Mouse (Mus musculus): ENCODE data around the gene Def6. TPM values are rescaled to one million over a fixed set of nuclear protein-coding genes. Genes with fewer than 3 reads are reported as not detected.

The Def6 gene
- total RNA-seq, 2 experiments from 2014 or later: 4.7 to 7.1 TPM

DNA sequence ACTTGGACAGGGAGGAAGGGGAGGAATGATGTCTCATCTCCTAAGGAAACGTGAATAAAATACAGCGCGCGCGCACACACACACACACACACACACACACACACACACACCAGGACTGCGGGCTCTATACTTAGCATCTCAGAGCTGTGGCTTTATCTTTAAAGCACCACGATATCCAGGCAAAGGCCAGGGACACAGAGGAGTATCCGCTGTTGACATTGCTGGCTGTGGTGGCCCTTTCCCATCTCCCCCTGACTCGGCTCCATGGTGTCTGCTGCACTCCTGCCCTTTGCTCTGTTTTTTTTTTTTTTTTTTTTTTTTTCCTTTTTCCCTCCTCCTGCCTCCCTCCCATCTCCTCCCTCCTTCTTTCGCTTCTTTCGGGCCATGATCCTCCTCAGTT is 54.2 kb downstream of the Def6 start:
- peak in 1 of 2 experiments; percentile 25 for DNase-seq
- intact Hi-C loops (cut with DNase I): loop anchor here (5.0 kb wide), 1 partner anchor 34 kb away; no protein-coding TSS in a partner anchor

DNA sequence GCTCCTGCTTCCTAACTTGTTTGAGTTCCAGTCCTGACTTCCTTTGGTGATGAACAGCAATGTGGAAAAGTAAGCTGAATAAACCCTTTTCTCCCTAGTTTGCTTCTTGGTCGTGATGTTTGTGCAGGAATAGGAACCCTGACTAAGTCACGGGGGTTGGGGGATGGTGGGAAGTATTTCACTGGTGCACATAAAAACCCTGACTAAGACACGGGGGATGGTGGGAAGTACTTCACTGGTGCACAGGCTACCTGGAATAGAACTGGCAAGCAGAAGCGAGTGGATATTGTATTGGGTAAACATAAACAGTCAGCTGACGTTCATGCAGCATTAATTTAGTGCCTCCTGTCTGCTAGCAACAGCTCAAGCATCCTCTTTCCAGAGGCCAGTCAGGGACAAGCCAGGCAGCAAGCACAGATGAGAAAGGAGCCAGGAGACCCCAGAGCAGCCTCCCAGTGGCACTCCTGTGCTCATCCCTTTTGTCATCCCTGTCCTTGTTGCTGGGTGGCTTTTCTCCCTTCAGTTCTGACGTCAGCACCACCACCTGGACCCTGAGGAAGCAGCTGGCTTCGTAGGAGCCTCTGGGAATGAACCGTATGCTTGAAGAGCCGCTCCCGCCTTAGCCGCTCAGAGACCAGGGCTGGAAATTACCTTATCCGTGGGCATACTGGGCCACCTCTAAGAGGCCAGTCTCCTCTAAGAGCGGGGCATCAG is 55.8 kb downstream of the Def6 start:
- no peak for DNase-seq
- intact Hi-C loops (cut with DNase I): loop anchor here (5.0 kb wide), 1 partner anchor 36 kb away; no protein-coding TSS in a partner anchor

DNA sequence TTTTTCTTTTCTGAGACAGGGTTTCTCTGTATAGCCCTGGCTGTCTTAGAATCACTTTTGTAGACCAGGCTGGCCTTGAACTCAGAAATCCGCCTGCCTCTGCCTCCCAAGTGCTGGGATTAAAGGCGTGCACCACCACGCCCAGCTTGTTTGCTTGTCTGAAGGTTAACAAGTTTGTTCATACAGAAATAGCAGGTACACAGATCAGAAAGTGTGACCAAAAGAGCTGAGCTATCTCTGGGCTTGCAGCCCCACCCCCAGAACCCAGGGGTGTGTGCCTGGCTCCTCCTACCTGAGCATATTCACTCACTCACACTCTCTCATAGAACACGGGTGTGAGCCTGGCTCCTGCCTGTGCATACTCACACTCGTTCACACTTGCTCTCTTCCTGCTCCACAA is 59.7 kb downstream of the Def6 start:
- intact Hi-C loops (cut with DNase I): no loop called here
- no peak for DNase-seq

DNA sequence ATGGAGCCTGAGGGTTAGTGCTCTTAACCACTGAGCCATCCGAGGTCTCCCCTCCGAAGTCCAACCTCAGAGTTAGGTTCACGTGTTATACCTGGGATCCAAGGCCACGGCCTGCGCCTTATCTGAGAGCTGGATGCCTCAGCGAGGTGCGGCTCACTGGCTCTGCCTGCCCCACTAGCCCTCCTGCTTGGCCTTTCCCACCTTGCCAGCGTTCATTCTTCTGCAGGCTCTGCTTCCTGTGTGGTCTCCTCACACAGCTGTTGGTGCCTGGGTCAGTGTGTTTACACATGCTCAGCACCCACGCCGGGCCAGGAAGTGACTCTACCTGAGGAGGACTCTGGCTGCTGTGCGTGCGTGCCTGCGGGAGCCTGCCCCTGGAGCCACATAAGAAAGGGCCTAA is 62.6 kb downstream of the Def6 start:
- intact Hi-C loops (cut with DNase I): loop anchor here (5.0 kb wide), 1 partner anchor 38 kb away; the partner anchor contains the start of gene Ppard
- DNase-seq: no peak

DNA sequence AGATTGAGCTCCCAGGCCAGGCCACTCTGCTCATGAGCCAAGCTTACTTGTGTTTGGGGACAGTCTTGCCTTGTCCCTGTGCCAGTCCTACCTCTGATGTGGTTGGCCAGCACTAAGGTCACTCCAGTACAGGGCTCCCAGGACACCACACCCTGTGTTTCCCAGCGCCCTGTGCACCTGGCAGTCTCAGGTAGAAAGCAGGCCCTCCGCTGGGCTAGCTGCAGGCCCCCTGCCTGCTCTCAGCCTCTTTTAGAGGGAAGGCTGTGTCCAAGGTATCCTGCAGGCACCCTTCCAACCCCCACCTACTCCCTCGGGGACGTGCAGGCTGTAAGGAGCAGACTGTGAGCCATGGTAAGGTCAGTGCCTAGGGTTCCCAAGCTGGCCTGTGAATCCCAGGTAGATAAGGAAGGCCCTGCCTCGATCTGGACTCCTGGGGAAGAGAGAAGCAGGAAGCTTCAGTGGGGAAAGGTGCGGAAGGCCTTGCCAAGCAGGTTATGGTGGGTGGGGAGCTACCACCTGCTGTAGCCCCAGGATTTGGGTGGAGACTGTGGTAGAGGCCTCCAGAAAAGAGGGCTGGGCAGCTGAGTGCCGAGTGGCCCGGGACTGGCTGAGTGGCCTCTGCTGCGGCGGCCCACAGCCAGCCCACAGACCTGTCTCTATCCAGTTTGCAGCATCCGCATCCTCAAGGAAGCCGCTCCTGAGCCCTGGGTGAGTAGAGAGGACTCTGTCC is 64.1 kb downstream of the Def6 start:
- DNase-seq: no peak
- intact Hi-C loops (cut with DNase I): loop anchor here (5.0 kb wide), 1 partner anchor 39 kb away; the partner anchor contains the start of gene Ppard

DNA sequence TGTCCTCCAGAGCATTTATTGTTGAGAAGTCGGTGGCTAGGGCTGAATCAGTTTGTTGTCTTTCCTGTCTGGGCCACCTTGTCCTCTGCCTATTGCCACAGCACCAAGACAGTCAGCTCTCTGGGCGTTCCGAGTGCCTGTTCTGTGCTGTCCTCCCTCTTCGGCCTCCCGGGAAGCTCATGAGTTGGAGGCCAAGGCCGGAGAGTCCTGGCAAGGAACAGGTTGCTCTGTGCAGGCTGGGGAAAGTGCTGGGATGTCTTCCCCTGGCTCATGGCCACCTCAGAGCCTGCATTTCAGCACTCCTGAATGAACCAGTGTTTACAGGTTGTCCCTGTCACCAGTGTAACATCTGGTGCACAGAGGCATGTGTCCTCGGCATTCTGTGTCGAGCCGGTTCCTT is 64.7 kb downstream of the Def6 start:
- intact Hi-C loops (cut with DNase I): loop anchor here (5.0 kb wide), 1 partner anchor 40 kb away; the partner anchor contains the start of gene Ppard

DNA sequence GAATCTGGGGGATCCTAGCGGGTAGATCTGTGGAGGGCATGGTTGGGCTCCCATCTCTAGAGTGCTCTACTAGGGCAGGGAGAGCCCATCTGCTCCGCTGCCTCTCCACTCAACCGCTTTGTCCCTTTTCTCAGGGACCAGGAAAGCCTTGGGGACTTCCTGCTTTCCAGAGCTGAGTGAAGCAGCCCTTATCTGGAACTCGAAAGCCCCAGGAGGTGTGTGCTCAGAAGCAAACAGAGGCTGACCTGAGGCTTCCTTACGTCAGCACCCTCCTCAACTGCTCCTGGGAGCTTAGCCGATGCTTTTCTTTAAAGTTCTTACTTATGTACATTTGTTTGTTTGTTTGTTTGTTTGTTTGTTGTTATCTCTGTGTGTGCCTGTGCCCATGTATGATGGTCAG is 65.3 kb downstream of the Def6 start:
- no peak for DNase-seq
- intact Hi-C loops (cut with DNase I): loop anchor here (5.0 kb wide), 1 partner anchor 41 kb away; the partner anchor contains the start of gene Ppard

More for the DNA sequence above, 64.7 kb downstream of the Def6 start:
- DNase-seq: no peak

DNA sequence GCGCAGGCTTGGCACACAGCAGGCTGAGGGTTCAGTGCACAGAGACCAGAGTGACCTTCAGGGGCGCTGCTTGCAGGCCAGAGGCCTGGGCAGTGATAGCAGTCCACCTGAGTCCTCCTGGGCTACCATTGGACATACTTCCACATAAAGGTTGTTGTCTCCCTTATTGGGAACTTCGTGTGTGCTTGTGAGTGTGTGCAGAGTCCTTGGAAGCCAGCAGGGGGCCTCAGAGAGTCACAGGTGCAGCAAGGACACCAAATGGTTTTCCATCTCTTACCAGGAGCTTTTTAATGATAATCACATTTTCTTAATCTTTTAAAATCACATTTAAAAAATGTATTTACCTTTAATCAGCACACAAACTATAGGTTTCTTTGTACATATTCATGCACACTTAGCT is 67.2 kb downstream of the Def6 start:
- intact Hi-C loops (cut with DNase I): loop anchor here (5.0 kb wide), 1 partner anchor 42 kb away; the partner anchor contains the start of gene Ppard
- no peak for DNase-seq

DNA sequence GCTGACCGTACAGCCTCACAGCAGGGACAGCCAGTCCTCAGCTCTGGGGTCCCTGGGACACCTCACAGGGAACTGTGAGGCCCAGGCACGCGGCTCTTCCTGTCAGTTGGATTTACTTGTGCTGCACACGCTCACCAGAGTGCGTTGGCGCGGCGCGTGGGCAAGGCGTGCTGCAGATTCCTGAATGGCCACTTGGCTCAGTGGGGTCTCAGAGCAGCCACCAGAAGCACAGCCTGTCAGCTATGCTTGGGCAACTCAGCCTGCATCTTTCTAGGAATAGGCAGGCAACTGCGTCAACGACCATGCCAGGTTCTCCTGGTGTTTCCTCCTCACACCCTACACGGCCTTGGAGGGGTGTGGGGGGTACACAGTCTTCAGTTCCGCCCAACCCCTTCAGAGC is 69.6 kb downstream of the Def6 start:
- no peak for DNase-seq
- intact Hi-C loops (cut with DNase I): no loop called here

DNA sequence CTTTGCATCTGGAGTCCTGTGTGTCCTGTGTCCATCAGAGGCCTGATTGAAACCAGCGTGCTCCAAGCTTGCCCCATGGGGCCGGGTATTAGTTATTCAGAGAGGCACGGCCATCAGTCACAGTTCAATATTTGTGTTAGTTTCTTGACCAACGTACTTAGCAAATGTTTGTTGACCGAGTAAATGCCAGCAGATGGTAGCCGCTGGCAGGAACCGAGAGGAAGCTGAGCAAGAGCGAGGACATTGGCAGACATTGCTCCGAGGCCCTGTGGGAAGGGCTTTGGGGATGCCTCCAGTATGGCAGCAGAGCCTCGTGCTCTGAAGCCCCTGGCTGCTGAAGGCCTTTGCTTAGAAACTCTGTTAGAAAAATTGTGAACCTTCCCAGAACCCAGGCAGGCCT is 70.1 kb downstream of the Def6 start:
- intact Hi-C loops (cut with DNase I): no loop called here
- DNase-seq: no peak

DNA sequence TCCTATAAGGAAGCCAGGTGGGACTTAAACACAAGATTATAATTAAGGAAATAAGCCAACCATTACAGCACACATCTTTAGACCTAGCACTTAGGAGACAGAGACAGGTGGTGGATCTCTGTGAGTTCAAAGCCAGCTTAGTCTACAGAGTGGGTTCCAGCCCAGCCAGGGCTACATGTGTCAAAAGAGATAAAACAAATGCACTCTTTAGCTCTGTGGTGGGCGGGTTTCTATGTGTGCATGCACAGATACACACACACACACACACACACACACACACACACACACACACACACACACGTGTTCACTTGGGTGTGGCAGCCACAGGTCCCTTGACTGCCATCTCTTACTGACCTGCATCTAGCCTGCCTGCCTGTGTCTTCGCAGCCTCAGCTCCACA is 70.6 kb downstream of the Def6 start:
- no peak for DNase-seq
- intact Hi-C loops (cut with DNase I): no loop called here

Other genes with a start within 250 kb of the Def6 start
- gene Tcp11, start 127.1 kb upstream of the Def6 start, total RNA-seq (2021): not detected
- gene Scube3, start 65.6 kb upstream of the Def6 start, total RNA-seq (2021): 1 to 10 TPM in 1 of 2 experiments, under 1 TPM in 1; 0.46 to 1.4 TPM
- gene Zfp523, start 30.6 kb upstream of the Def6 start, total RNA-seq (2021): 10 to 100 TPM; 16.6 to 17.0 TPM
- 10 to 100 TPM; 37.7 to 39.4 TPM for gene Ppard, start 24.9 kb downstream of the Def6 start, total RNA-seq (2021)
- gene Fance, start 105.7 kb downstream of the Def6 start, total RNA-seq (2021): 10 to 100 TPM; 12.8 to 14.2 TPM
- 100 to 1,000 TPM; 411 to 471 TPM for gene Rpl10a, start 120.7 kb downstream of the Def6 start, total RNA-seq (2021)
- 10 to 100 TPM; 12.3 to 19.2 TPM for gene Tead3, start 143.0 kb downstream of the Def6 start, total RNA-seq (2021)
- under 1 TPM; 0.41 TPM for gene Tulp1, start 157.4 kb downstream of the Def6 start, total RNA-seq (2021)